Mouse (Mus musculus): Measurements from ENCODE around the gene Tnp2. TPM values are rescaled to one million over a fixed set of nuclear protein-coding genes. Genes with fewer than 3 reads are reported as not detected.

Tnp2 gene
- polyA plus RNA-seq, 2 experiments = not detected

DNA sequence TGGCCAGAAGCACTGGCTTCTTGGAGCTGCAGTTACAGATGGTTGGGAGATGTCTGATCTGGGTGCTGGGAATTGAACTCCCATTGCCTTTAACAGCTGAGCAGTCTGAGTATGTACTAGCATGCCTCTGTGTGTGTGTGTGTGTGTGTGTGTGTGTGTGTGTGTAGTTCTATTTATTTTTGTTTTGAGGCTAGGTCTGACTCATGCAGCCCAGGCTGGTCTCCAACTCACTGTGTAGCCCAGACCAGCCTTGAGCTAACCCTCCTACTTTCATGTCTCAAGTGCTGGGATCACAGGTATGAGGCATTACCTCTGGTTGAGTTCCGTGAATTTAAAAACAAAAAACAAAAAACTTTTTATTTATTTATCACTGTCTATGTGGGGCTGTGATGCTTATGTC, 36.1 kb upstream of the Tnp2 start:
- TF ChIP-seq EP300 (IDR thresholded peaks at IDR 0.05; ENCODE audit: low read depth) (no peak), CTCF (IDR thresholded peaks at IDR 0.05; ENCODE audit: low read depth) (no peak)
- Histone ChIP-seq H3K9ac (replicated peaks) (no peak overlapping the region), H3K27ac (no peak overlapping the region), H3K4me1 (replicated peaks; ENCODE audit: control insufficient read depth in 2 of 2, insufficient read depth in 2 of 2, low read length in 1 of 2) (no peaks in the 10 kb centered on the region), H3K4me2 (ENCODE audit: low read depth) (no peak overlapping the region), H3K36me3 (replicated peaks; ENCODE audit: control insufficient read depth, insufficient read depth, low read depth) (no peaks in the 10 kb centered on the region), H3K27me3 (ENCODE audit: control insufficient read depth, insufficient read depth, low read length) (no peaks in the 10 kb centered on the region), H3K9me3 (ENCODE audit: control insufficient read depth, low read length) (no peaks in the 10 kb centered on the region), H3K4me3 (ENCODE audit: insufficient read depth in 1 of 2, low read depth in 2 of 2, low read length in 2 of 2) (no peak overlapping the region)
- ATAC-seq (ENCODE audit: insufficient read depth) = no peak
- 62% methylated on average over 1 of the region's 1 CpGs for whole genome bisulfite sequencing (ENCODE audit: insufficient replicate concordance)
- no peak for DNase-seq (ENCODE audit: low read depth in 3 of 3, low spot score in 3 of 3)

DNA sequence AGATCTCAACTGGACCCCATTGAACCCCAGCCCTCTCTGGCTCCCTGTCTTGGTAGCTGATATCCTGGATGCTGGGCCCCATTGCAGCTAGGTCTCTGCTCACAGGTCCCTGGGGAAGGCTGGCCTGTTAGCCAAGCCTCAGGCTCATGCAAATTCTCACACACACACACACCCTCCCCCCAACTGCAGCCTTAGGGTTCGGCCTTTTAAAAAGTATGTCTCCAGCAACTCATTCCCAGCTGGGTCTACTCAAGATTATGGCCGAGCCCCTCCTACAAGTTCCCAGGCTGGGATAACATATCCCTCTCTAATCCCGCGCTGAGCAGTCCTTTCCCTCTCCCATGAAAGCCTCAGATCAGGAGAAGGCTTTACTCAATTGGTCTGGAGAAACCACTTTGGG, 32.9 kb upstream of the Tnp2 start:
- Histone ChIP-seq H3K4me1 (replicated peaks; ENCODE audit: control insufficient read depth in 2 of 2, insufficient read depth in 2 of 2, low read length in 1 of 2) (no peaks in the 10 kb centered on the region), H3K4me2 (ENCODE audit: low read depth) (no peak overlapping the region), H3K27me3 (ENCODE audit: control insufficient read depth, insufficient read depth, low read length) (no peaks in the 10 kb centered on the region), H3K36me3 (replicated peaks; ENCODE audit: control insufficient read depth, insufficient read depth, low read depth) (no peaks in the 10 kb centered on the region), H3K9me3 (ENCODE audit: control insufficient read depth, low read length) (no peaks in the 10 kb centered on the region), H3K4me3 (ENCODE audit: insufficient read depth in 1 of 2, low read depth in 2 of 2, low read length in 2 of 2) (no peak overlapping the region), H3K9ac (replicated peaks) (no peak overlapping the region), H3K27ac (no peak overlapping the region)
- WGBS (ENCODE audit: insufficient replicate concordance) = 46% methylated on average over 4 of the region's 4 CpGs
- DNase-seq (ENCODE audit: low read depth in 3 of 3, low spot score in 3 of 3) (no peak), ATAC-seq (ENCODE audit: insufficient read depth) (no peak)
- TF ChIP-seq CTCF (IDR thresholded peaks at IDR 0.05; ENCODE audit: low read depth) (no peak), EP300 (IDR thresholded peaks at IDR 0.05; ENCODE audit: low read depth) (no peak)

DNA sequence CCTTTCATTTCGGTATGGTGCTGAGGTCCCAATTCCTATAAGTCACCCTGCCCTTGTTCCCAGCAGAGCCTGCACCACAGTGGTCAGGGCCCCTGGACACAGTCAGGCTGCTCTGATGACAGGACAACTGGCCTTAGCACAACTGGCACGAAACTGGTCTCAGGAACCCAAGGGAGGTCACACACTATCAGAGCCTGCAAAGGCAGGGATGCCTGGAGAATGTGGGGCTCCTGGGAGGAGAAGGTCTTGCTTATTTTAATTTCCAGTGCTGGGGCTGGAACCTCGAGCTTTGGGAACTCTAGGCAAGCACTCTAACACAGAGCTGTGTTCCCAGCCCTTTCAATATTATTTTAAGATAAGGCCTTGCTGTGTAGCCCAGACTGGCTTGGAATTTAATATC, 31.5 kb upstream of the Tnp2 start:
- no peak for ATAC-seq (ENCODE audit: insufficient read depth)
- peaks cover 0 to 2% of the 10 kb centered on the region in 2 experiments; a peak in 2 of 4 replicates for H3K4me1 ChIP-seq (replicated peaks; ENCODE audit: control insufficient read depth in 2 of 2, insufficient read depth in 2 of 2, low read length in 1 of 2)
- H3K9me3 ChIP-seq (ENCODE audit: control insufficient read depth, low read length) = no peaks in the 10 kb centered on the region
- 44% methylated on average over 3 of the region's 3 CpGs for WGBS (ENCODE audit: insufficient replicate concordance)
- no peak overlapping the region for H3K9ac ChIP-seq (replicated peaks)
- no peak overlapping the region for H3K4me2 ChIP-seq (ENCODE audit: low read depth)
- H3K4me3 ChIP-seq (ENCODE audit: insufficient read depth in 1 of 2, low read depth in 2 of 2, low read length in 2 of 2) = no peak overlapping the region
- no peak overlapping the region for H3K27ac ChIP-seq
- DNase-seq (ENCODE audit: low read depth in 3 of 3, low spot score in 3 of 3) = no peak
- H3K27me3 ChIP-seq (ENCODE audit: control insufficient read depth, insufficient read depth, low read length) = no peaks in the 10 kb centered on the region
- no peaks in the 10 kb centered on the region for H3K36me3 ChIP-seq (replicated peaks; ENCODE audit: control insufficient read depth, insufficient read depth, low read depth)
- no peak for TF ChIP-seq CTCF (IDR thresholded peaks at IDR 0.05; ENCODE audit: low read depth)
- TF ChIP-seq EP300 (IDR thresholded peaks at IDR 0.05; ENCODE audit: low read depth) = no peak

DNA sequence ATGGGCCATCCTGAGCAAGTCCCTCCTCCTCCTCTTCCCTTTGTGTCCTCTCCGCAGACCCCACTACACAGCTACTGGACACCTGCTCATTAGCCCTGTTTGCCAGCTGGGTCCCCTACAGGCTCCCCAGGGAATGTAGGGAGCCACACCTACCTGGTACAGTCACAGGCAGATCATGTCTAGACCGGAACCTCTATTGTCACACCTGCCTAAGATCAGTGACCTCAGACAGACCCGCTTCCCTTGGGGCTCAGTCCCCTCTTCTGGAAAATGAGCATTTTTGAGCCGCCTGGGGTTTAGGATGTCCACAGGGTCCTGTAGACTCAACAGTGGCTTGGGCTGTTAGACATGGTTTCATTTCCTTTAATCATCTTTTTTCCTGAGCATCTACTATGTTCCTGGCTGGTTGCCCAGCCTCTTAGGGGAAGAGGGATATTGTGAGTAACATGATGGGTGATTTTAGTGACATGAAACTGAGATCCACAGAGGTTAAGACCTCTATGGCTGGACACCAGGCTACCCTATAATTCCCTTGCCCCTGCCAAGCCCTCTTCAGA, 30.2 kb upstream of the Tnp2 start:
- DNase-seq (ENCODE audit: low read depth in 3 of 3, low spot score in 3 of 3) (no peak), ATAC-seq (ENCODE audit: insufficient read depth) (no peak)
- no peaks in the 10 kb centered on the region for H3K36me3 ChIP-seq (replicated peaks; ENCODE audit: control insufficient read depth, insufficient read depth, low read depth)
- H3K9me3 ChIP-seq (ENCODE audit: control insufficient read depth, low read length) = no peaks in the 10 kb centered on the region
- H3K4me1 ChIP-seq (replicated peaks; ENCODE audit: control insufficient read depth in 2 of 2, insufficient read depth in 2 of 2, low read length in 1 of 2) = peaks cover 0 to 7% of the 10 kb centered on the region in 2 experiments; a peak in 2 of 4 replicates
- no peaks in the 10 kb centered on the region for H3K27me3 ChIP-seq (ENCODE audit: control insufficient read depth, insufficient read depth, low read length)
- H3K4me2 ChIP-seq (ENCODE audit: low read depth) = no peak overlapping the region
- H3K27ac ChIP-seq = no peak overlapping the region
- no peak for TF ChIP-seq CTCF (IDR thresholded peaks at IDR 0.05; ENCODE audit: low read depth)
- no peak overlapping the region for H3K4me3 ChIP-seq (ENCODE audit: insufficient read depth in 1 of 2, low read depth in 2 of 2, low read length in 2 of 2)
- WGBS (ENCODE audit: insufficient replicate concordance) = 67% methylated on average over 4 of the region's 4 CpGs
- H3K9ac ChIP-seq (replicated peaks) = no peak overlapping the region

DNA sequence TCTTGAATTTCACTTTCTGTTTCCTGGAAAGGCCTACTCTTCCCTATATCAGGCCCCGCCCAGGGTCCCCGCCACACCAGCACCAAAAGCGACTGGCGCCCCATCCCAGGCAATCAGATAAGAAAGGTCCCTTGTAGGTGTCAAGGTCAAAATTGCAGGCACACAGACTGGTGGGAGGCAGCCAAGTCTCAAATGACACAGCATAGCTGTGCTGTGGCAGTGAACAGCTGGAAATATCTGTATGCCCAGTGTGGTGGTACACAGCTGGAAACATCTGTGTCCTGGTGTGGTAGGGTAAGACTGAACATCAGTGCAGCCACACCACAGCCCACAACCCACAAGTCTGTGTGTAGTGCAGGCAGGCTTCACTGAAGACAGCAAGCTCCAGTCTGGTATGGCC, 26.4 kb upstream of the Tnp2 start:
- no peak overlapping the region for H3K9ac ChIP-seq (replicated peaks)
- H3K27me3 ChIP-seq (ENCODE audit: control insufficient read depth, insufficient read depth, low read length) = no peaks in the 10 kb centered on the region
- H3K36me3 ChIP-seq (replicated peaks; ENCODE audit: control insufficient read depth, insufficient read depth, low read depth) = no peaks in the 10 kb centered on the region
- H3K4me1 ChIP-seq (replicated peaks; ENCODE audit: control insufficient read depth in 2 of 2, insufficient read depth in 2 of 2, low read length in 1 of 2) = peaks cover 0 to 7% of the 10 kb centered on the region in 2 experiments; a peak in 2 of 4 replicates
- DNase-seq (ENCODE audit: low read depth in 3 of 3, low spot score in 3 of 3) (peak in 1 of 3 experiments; percentile 11), ATAC-seq (ENCODE audit: insufficient read depth) (no peak)
- H3K4me3 ChIP-seq (ENCODE audit: insufficient read depth in 1 of 2, low read depth in 2 of 2, low read length in 2 of 2) = no peak overlapping the region
- H3K9me3 ChIP-seq (ENCODE audit: control insufficient read depth, low read length) = no peaks in the 10 kb centered on the region
- 8% methylated on average over 4 of the region's 4 CpGs for WGBS (ENCODE audit: insufficient replicate concordance)
- no peak for TF ChIP-seq CTCF (IDR thresholded peaks at IDR 0.05; ENCODE audit: low read depth)
- no peak for TF ChIP-seq EP300 (IDR thresholded peaks at IDR 0.05; ENCODE audit: low read depth)
- no peak overlapping the region for H3K27ac ChIP-seq
- no peak overlapping the region for H3K4me2 ChIP-seq (ENCODE audit: low read depth)

Measured in liver, embryonic 14.5 days (tissue).